Mouse (Mus musculus): Measurements from ENCODE around the gene Olfr338. TPM values are rescaled to one million over a fixed set of nuclear protein-coding genes. Genes with fewer than 3 reads are reported as not detected.
"Not testable (repeated sequence)": the region's sequence is repeated elsewhere in the genome, so short reads cannot be mapped to it uniquely, and the experiment has no call there.

Olfr338 gene
- polyA plus RNA-seq (2016; fragmentation: Nextera tagmentation; extraction: Ambion mirVana) = not detected in 2 replicates

DNA sequence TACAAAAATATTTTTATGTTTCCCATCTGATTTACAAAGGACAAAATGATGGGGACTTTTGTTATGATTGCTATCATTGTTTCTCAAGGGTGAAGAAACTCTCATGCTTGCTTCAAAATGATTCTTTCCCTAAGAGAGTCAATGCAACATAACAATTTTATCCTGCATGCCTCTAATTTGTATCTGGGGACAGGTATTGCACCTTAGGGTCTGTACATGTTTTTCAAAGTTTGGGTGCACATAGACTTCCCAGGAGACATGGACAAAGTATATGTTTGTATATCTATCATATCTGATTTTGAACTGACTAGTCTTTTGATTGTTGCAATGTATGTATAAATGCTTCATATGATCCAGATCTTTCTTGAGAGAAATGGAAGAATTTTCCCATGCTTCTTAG, at the start of gene Olfr338:
Gene Olfr338, plus strand, starts transcription at position 301 of the 400 bp plus-strand sequence.
- no peak within 1 kb of the TSS for H3K9ac ChIP-seq
- ATAC-seq (ENCODE audit: low FRiP score) = no peak
- 0 out of 2 replicates have a peak, but pooled peaks cover 16% of the 10 kb centered on the region for H3K9me3 ChIP-seq (replicated peaks)
- no peak within 1 kb of the TSS for H3K4me2 ChIP-seq (replicated peaks)
- no peaks in the 10 kb centered on the region for H3K36me3 ChIP-seq
- H3K4me1 ChIP-seq = no peaks in the 10 kb centered on the region
- H3K27me3 ChIP-seq = no peaks in the 10 kb centered on the region
- no peak within 1 kb of the TSS for H3K4me3 ChIP-seq
- H3K27ac ChIP-seq = no peak within 1 kb of the TSS

DNA sequence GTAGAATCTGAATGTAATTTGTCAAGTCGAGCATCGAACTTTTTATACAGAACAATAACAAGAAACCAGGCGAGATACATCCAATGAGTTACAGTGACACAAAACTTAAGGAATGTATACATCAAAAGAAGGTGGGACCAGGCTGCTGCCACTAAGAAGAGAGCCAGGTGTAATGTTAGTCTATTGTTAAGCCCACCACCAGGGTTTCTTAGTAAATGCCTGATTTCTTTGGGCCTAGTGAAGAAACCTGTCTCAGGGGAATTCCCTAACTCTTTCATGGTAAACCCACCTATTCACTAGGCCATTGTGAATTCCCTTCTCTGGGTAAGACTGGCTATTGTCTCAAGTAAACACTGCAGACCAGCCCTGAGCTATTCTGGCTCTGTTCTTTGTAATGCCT, 41.9 kb downstream of the Olfr338 start:
- H3K4me2 ChIP-seq (replicated peaks); H3K27me3 ChIP-seq; H3K27ac ChIP-seq; H3K4me1 ChIP-seq; ATAC-seq (ENCODE audit: low FRiP score); H3K36me3 ChIP-seq; H3K9me3 ChIP-seq (replicated peaks); H3K4me3 ChIP-seq; H3K9ac ChIP-seq: not testable (repeated sequence)
- 89% methylated on average over 3 of the region's 3 CpGs for WGBS

DNA sequence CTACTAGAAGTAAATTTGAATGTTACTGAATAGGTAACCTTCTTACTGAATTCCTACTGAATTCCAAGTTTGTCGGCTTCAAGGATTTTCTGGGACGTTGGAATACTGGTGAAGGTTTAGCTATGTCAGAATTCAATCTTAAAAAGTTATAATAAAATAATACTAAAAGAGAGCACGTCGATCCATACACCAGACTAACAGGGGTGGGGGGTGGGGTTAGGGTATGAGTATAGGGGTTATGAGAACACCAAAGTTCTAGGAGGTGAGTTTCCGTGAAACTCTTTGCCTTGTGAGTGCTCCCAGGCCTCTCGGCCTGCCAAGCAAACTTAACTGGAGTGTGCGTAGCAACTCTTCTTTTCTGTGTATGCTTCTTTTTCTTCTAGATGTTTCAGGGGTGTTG, 42.3 kb downstream of the Olfr338 start:
- not testable (repeated sequence) for ATAC-seq (ENCODE audit: low FRiP score); H3K27ac ChIP-seq; H3K4me2 ChIP-seq (replicated peaks); H3K9ac ChIP-seq; H3K27me3 ChIP-seq; H3K9me3 ChIP-seq (replicated peaks); H3K4me3 ChIP-seq; H3K4me1 ChIP-seq; H3K36me3 ChIP-seq
- 89% methylated on average over 7 of the region's 7 CpGs for WGBS

DNA sequence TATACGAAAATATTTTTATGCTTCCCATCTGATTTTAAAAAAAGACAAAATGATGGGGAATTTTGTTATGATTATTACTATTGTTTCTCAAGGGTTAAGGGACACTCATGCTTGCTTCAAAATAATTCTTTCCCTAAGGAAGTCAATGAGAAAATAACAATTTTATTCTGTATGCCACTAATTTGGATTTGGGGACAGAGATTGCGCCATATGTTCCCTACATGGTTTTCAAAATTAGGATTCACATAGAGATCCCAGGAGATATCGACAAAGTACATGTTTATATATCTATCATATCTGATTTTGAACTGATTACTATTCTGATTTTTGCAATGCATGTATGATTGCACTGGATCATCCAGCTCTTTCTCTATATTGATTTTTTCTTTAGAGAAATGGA, 45.3 kb downstream of the Olfr338 start, which contains the start of gene Olfr339:
Gene Olfr339, plus strand, starts transcription at position 301 of the 400 bp plus-strand sequence.
- Histone ChIP-seq H3K9ac (no peak within 1 kb of the TSS), H3K4me1 (no peaks in the 10 kb centered on the region), H3K27ac (no peak within 1 kb of the TSS), H3K36me3 (no peaks in the 10 kb centered on the region), H3K9me3 (replicated peaks) (peaks cover 13% of the 10 kb centered on the region), H3K4me2 (replicated peaks) (no peak within 1 kb of the TSS), H3K4me3 (no peak within 1 kb of the TSS), H3K27me3 (no peaks in the 10 kb centered on the region)
- 86% methylated on average over 3 of the region's 3 CpGs for whole genome bisulfite sequencing
- ATAC-seq (ENCODE audit: low FRiP score) = no peak

Other genes starting within 250 kb of the Olfr338 start
- 23.0 and 24.8 TPM in 2 replicates for gene Mrrf, start 237.1 kb upstream of the Olfr338 start, polyA plus RNA-seq (2016; fragmentation: Nextera tagmentation; extraction: Ambion mirVana)
- gene Rbm18, start 236.7 kb upstream of the Olfr338 start, polyA plus RNA-seq (2016; fragmentation: Nextera tagmentation; extraction: Ambion mirVana) = 129 TPM in 2 replicates
- 4.8 and 6.2 TPM in 2 replicates for gene Ptgs1, start 143.1 kb upstream of the Olfr338 start, polyA plus RNA-seq (2016; fragmentation: Nextera tagmentation; extraction: Ambion mirVana)
- not detected in 2 replicates for gene Olfr339, start 45.4 kb downstream of the Olfr338 start, polyA plus RNA-seq (2016; fragmentation: Nextera tagmentation; extraction: Ambion mirVana)
- not detected in 2 replicates for gene Olfr340, start 79.1 kb downstream of the Olfr338 start, polyA plus RNA-seq (2016; fragmentation: Nextera tagmentation; extraction: Ambion mirVana)
- gene Olfr341, start 108.9 kb downstream of the Olfr338 start, polyA plus RNA-seq (2016; fragmentation: Nextera tagmentation; extraction: Ambion mirVana) = not detected in 2 replicates
- not detected in 2 replicates for gene Olfr342, start 151.5 kb downstream of the Olfr338 start, polyA plus RNA-seq (2016; fragmentation: Nextera tagmentation; extraction: Ambion mirVana)
- not detected in 2 replicates for gene Olfr344, start 193.1 kb downstream of the Olfr338 start, polyA plus RNA-seq (2016; fragmentation: Nextera tagmentation; extraction: Ambion mirVana)

All from hindbrain, embryonic 12.5 days (tissue).